Mouse (Mus musculus) stomach, postnatal 0 days (tissue): Measurements from ENCODE around the gene Szt2.

Experiments
- CTCF ChIP-seq: IDR thresholded peaks from 2 replicates; pipeline ENCODE4 v1.5.1; 2016; ENCODE audit warnings: antibody characterized with exemption, low read depth, mild to moderate bottlenecking, moderate library complexity
- EP300 ChIP-seq: optimal IDR thresholded peaks from 2 replicates; pipeline ENCODE3; 2016; ENCODE audit warnings: antibody characterized with exemption

DNA sequence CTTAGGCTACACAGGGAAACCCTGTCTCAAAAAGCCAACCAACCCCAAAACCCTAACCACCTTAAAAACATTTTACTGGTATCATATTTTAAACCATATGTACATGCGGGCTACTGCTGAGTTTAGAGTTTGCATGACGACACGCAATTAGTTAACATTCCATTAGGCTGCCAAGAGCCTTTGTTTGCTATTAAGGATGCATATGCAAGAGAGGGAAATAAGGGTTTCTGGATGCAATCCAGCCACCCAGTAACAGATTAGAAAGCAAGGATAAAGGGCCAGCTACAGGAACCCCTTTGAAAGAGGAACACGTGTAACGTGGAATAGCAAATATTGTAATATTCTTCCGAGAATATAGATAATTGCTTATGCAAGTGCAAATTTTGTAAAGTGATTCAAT is 55.4 kb downstream of the Szt2 start:
- TF ChIP-seq CTCF: no peak
- TF ChIP-seq EP300: no peak
